Mouse (Mus musculus) erythroblast, embryonic 14.5 days (primary cell): ENCODE results near the gene Npnt.

Experiments used
- GATA1 ChIP-seq: IDR thresholded peaks from 2 replicates; pipeline ENCODE4 v1.6.1; 2012; ENCODE audit warnings: low read length, inconsistent platforms, mixed read lengths
- TAL1 ChIP-seq: IDR thresholded peaks from 3 replicates; pipeline ENCODE4 v1.6.1; 2012; ENCODE audit warnings: low read length, inconsistent platforms, mixed read lengths

DNA sequence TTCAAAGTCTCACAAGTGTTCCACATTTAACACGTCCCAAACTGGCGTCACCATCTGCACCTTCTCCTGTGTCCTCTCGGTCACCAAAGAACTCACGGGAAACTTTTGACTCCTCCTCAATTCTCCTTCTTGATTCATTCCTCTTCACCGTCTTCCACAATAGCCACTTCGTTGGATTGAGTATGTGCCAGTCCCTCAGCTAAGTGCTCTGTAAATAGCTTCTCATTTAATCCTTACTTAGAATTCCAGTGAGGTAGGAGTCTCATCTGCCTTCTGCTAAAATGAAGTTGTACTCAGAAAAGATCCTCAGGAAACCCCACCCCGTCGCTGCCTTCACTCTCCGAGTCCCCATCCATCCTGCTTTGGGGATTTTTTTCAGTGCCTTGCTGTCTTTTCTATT is 21.9 kb downstream of the Npnt start:
- no peak for TF ChIP-seq TAL1
- no peak for TF ChIP-seq GATA1
